Mouse (Mus musculus): ENCODE measurements around the gene Dhodh.

The Dhodh gene

GRCm38 (mm10) chr8:109585652-109586051 is 22.8 kb downstream of the Dhodh start:
- no peak for DNase-seq (ENCODE audit: low spot score)

- no peak for DNase-seq (ENCODE audit: low spot score)
Observed at GRCm38 (mm10) chr8:109584830-109585229, 23.6 kb downstream of the Dhodh start.

GRCm38 (mm10) chr8:109584293-109584692 is 24.2 kb downstream of the Dhodh start:
- no peak for DNase-seq (ENCODE audit: low spot score)

- DNase-seq (ENCODE audit: low spot score), result no peak
Observed at GRCm38 (mm10) chr8:109578900-109579301, 29.6 kb downstream of the Dhodh start, which contains the start of gene Hp. Gene Hp (minus strand): TSS chr8:109579172.

GRCm38 (mm10) chr8:109576311-109576710 is 32.2 kb downstream of the Dhodh start:
- DNase-seq (ENCODE audit: low spot score), result no peak

GRCm38 (mm10) chr8:109571139-109571538 is 37.3 kb downstream of the Dhodh start:
- DNase-seq (ENCODE audit: low spot score), result no peak

GRCm38 (mm10) chr8:109565498-109566333 is 42.8 kb downstream of the Dhodh start, which contains the start of the genes Dhx38 and Txnl4b:
Gene Dhx38 (minus strand): TSS chr8:109565861.
Gene Txnl4b (plus strand): TSS chr8:109565892.
- peak; percentile 99 for DNase-seq (ENCODE audit: low spot score)

- no peak for DNase-seq (ENCODE audit: low spot score)
Observed at GRCm38 (mm10) chr8:109564766-109565165, 43.7 kb downstream of the Dhodh start.

GRCm38 (mm10) chr8:109563881-109564280 is 44.6 kb downstream of the Dhodh start:
- no peak for DNase-seq (ENCODE audit: low spot score)

- no peak for DNase-seq (ENCODE audit: low spot score)
Observed at GRCm38 (mm10) chr8:109551663-109552062, 56.8 kb downstream of the Dhodh start.

GRCm38 (mm10) chr8:109544049-109544448 is 64.4 kb downstream of the Dhodh start:
- DNase-seq (ENCODE audit: low spot score), result no peak

GRCm38 (mm10) chr8:109542748-109543519 is 65.5 kb downstream of the Dhodh start:
- DNase-seq (ENCODE audit: low spot score), result no peak

GRCm38 (mm10) chr8:109542165-109542564 is 66.3 kb downstream of the Dhodh start:
- no peak for DNase-seq (ENCODE audit: low spot score)
